Mouse (Mus musculus): ENCODE data around the gene Nav2. TPM values are rescaled to one million over a fixed set of nuclear protein-coding genes. Genes with fewer than 3 reads are reported as not detected.

The Nav2 gene
- total RNA-seq, 2 experiments from 2014 or later, result 116 to 131 TPM

- DNase-seq (ENCODE audit: extremely low spot score in 1 of 2, low spot score in 2 of 2), result no peak
- intact Hi-C loops (cut with DNase I), result no loop called here
Measured at GRCm38 (mm10) chr7:49066828-49067227, 158.3 kb downstream of the Nav2 start.

- no peak for DNase-seq (ENCODE audit: extremely low spot score in 1 of 2, low spot score in 2 of 2)
- intact Hi-C loops (cut with DNase I), result no loop called here
Measured at GRCm38 (mm10) chr7:49069396-49069961, 161.0 kb downstream of the Nav2 start.

DNA sequence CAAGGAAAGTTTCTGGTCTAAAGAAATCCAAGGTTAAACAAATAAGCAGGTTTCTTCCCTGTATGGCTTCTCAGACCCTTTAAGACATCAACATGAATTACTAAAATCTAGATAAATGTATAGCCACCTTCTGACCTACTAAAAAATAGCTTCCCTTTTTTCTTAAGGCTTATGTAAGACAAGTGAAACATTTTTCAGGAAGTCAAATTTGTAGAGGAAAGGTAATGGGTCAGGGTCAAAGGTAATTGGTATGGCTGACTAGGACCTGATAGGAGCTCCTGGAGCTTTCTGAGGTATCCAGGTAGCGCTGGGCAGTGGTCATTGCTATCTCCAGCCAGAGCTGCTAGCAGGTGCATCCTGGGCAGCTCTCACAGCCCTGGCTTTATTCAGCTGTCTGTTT lies 162.1 kb downstream of the Nav2 start:
- intact Hi-C loops (cut with DNase I), result no loop called here
- no peak for DNase-seq (ENCODE audit: extremely low spot score in 1 of 2, low spot score in 2 of 2)

GRCm38 (mm10) chr7:49071141-49071567 lies 162.6 kb downstream of the Nav2 start:
- intact Hi-C loops (cut with DNase I), result no loop called here
- no peak for DNase-seq (ENCODE audit: extremely low spot score in 1 of 2, low spot score in 2 of 2)

DNA sequence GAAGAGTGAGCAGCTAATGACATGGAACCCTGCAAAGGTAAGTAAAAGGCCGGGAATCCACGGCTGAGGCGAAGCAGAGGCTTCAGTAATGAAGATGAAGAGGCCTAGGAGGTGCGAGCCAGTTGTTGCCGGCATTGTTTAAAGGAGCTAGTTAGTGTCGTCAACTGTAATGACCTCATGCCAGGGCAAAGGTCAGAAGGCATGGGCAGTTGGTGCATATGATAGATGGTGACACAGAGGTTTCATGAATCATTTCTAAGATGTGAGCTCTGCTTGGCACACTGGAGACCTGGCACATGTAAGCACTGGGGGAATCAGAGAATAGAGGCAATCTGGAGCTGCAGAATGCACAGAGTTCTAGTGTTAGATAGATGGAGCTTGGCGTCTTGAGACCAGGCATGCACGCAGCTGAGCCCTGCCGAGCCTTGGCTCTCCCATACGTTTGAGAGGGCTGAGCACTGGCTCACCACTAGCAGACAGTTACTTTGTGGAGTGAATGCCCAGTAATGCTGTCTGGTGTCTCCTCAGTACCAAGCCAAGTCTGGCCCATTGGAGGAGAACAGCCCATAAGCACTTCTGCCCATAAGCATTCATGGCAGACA lies 166.9 kb downstream of the Nav2 start:
- no peak for DNase-seq (ENCODE audit: extremely low spot score in 1 of 2, low spot score in 2 of 2)
- intact Hi-C loops (cut with DNase I), result no loop called here

DNA sequence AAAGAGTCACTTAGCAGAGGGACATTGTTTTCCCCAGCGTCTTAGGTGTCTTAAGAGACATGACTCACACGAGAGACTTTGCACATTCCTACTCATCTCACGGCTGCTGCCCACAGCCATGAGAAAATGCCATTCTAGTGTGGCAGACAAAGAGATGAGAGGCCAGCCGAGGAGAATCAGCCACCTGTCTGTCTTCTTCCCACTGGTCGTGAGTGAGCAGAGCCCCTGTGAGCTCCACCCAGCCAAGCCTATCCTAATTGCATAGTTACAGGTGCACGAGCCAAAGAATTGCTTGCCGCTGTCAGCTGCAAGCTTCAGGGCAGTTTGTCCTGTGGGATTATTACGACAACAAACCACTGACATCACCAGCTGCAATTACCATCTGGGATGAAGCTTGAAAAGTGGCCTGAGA lies 167.8 kb downstream of the Nav2 start:
- no peak for DNase-seq (ENCODE audit: extremely low spot score in 1 of 2, low spot score in 2 of 2)
- intact Hi-C loops (cut with DNase I), result no loop called here

DNA sequence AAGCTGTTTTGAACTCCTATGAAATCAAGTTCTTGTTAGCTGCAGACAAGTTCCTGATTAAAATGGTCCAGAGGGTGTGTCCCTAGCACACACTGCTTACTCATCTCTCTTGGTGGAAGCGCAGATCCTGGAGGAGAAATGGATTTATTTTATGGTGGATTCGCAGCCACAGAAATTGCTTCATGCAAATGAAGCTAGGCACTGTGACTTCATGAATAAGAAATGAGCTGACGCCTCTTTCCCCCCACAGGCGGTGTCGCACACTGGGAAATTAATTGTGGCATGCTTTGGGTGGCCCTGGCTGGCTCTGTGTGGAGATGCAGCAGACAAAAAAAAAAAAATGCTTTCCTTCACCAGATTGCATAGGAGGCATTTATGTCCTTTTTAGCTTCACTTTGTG lies 170.4 kb downstream of the Nav2 start:
- intact Hi-C loops (cut with DNase I), result no loop called here
- no peak for DNase-seq (ENCODE audit: extremely low spot score in 1 of 2, low spot score in 2 of 2)

GRCm38 (mm10) chr7:49082585-49083165 lies 174.2 kb downstream of the Nav2 start:
- intact Hi-C loops (cut with DNase I), result no loop called here
- peak in 1 of 2 experiments; percentile 60 for DNase-seq (ENCODE audit: extremely low spot score in 1 of 2, low spot score in 2 of 2)

GRCm38 (mm10) chr7:49084768-49085167 lies 176.3 kb downstream of the Nav2 start:
- DNase-seq (ENCODE audit: extremely low spot score in 1 of 2, low spot score in 2 of 2), result no peak

GRCm38 (mm10) chr7:49085759-49086158 lies 177.2 kb downstream of the Nav2 start:
- intact Hi-C loops (cut with DNase I), result no loop called here
- DNase-seq (ENCODE audit: extremely low spot score in 1 of 2, low spot score in 2 of 2), result no peak

More at GRCm38 (mm10) chr7:49084768-49085167, 176.3 kb downstream of the Nav2 start:
- intact Hi-C loops (cut with DNase I), result no loop called here

- intact Hi-C loops (cut with DNase I), result no loop called here
- DNase-seq (ENCODE audit: extremely low spot score in 1 of 2, low spot score in 2 of 2), result no peak
Measured at GRCm38 (mm10) chr7:49087154-49087553, 178.6 kb downstream of the Nav2 start.

GRCm38 (mm10) chr7:49088198-49088912 lies 179.8 kb downstream of the Nav2 start:
- DNase-seq (ENCODE audit: extremely low spot score in 1 of 2, low spot score in 2 of 2), result no peak
- intact Hi-C loops (cut with DNase I), result no loop called here

DNA sequence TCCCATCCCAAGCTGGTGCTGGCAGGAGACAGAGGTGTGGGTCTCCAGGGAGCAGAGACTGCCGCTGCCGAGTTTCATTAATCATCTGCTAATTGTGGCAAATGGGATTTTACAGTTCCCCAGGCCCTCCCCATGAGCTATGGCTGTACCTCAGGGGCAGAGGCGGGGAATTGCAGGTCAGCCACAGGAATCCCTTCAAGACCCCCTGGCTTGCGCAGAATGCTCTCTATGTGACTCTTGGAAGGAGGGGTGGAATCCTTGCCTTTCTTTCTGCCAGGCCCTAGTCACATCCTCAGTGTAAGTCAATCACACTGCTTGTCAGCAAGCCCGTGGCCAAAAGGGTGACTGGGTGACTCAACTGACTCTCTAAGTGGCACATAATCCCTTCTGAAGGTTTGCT lies 182.9 kb downstream of the Nav2 start:
- DNase-seq (ENCODE audit: extremely low spot score in 1 of 2, low spot score in 2 of 2), result no peak
- intact Hi-C loops (cut with DNase I), result no loop called here

GRCm38 (mm10) chr7:49091921-49092320 lies 183.4 kb downstream of the Nav2 start:
- DNase-seq (ENCODE audit: extremely low spot score in 1 of 2, low spot score in 2 of 2), result no peak
- intact Hi-C loops (cut with DNase I), result no loop called here

GRCm38 (mm10) chr7:49093596-49093995 lies 185.1 kb downstream of the Nav2 start:
- no peak for DNase-seq (ENCODE audit: extremely low spot score in 1 of 2, low spot score in 2 of 2)

DNA sequence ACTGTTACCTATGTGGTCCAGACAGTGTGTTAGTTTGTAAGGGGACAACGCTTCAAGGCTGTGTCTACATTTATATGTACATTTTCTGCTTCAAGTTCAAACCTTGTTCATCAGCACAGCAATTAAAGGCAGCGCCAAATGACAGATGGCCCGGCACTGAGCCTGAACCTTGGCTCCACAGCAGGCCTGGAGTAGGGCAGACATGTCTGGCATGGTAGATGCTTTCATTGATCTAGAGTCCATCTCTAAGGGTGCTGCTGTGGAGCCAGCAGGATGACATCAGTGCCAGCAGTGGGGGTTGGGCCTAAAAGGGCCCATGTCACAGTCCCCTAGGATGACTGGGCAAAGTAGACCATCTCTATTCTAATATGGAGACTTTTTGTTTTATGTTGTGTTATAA lies 186.0 kb downstream of the Nav2 start:
- intact Hi-C loops (cut with DNase I), result no loop called here
- no peak for DNase-seq (ENCODE audit: extremely low spot score in 1 of 2, low spot score in 2 of 2)

More at GRCm38 (mm10) chr7:49093596-49093995, 185.1 kb downstream of the Nav2 start:
- intact Hi-C loops (cut with DNase I), result no loop called here

DNA sequence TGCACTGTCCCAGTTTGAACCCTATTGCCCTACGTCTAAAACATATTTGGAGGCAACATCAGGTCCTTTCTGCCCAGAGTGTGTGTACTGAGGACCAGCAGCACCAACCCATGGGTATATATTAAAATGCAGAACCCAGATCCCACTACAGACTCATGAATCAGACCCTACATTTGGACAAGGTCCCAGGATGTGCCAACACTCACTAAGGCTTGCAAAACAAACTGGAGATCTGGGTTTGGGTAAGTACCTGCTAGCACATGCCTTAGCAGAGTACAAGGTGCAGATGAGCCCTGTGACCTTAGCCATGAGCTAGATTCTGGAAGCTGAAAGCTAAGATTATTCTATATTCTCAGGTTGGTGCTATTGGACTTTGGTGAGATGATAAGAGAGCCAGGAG lies 192.8 kb downstream of the Nav2 start:
- DNase-seq (ENCODE audit: extremely low spot score in 1 of 2, low spot score in 2 of 2), result no peak
- intact Hi-C loops (cut with DNase I), result no loop called here

DNA sequence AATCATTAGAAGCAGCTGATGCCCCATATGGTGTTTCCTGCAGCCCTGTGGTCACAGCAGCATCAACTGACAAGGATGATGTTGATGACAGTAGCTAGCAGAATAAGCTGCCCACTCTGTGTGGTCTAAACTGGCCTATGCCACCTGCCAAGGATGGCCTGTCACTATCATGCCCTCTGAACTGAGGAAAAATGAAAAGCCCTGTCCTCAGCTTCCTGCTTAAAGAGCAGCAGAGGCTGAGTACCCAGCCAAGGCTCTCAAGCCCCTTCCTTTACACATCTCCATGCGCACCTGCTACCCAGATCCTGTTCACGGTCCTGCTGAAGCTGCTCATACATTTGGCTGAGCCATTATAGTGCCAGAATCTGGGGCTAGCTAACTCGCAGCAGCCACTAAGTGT lies 193.7 kb downstream of the Nav2 start:
- no peak for DNase-seq (ENCODE audit: extremely low spot score in 1 of 2, low spot score in 2 of 2)
- intact Hi-C loops (cut with DNase I), result no loop called here

DNA sequence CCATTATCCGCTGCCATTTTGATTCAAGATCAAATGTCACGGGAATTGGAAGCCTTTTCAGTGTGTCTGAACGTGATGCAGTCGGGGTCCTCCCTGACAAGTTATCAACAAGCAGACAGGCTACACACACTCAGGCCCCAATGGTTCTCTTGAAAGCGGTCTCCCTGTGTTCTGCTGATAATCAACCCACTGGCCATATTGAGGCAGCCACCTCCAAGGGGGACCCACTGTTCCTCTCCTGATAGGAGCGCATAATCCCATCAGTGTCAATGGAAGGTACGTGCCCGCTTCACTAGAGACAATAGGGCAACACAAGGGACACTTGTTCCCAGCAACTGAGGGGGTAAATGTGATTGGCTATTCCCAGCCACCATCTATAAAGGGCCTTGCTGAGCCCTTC lies 195.9 kb downstream of the Nav2 start:
- intact Hi-C loops (cut with DNase I), result no loop called here
- no peak for DNase-seq (ENCODE audit: extremely low spot score in 1 of 2, low spot score in 2 of 2)

GRCm38 (mm10) chr7:49104793-49105192 lies 196.3 kb downstream of the Nav2 start:
- no peak for DNase-seq (ENCODE audit: extremely low spot score in 1 of 2, low spot score in 2 of 2)
- intact Hi-C loops (cut with DNase I), result no loop called here
